Mouse (Mus musculus): ENCODE measurements around the gene Hnmt.
"Not testable (repeated sequence)": the region's sequence is repeated elsewhere in the genome, so short reads cannot be mapped to it uniquely, and the experiment has no call there.

Gene Hnmt

DNA sequence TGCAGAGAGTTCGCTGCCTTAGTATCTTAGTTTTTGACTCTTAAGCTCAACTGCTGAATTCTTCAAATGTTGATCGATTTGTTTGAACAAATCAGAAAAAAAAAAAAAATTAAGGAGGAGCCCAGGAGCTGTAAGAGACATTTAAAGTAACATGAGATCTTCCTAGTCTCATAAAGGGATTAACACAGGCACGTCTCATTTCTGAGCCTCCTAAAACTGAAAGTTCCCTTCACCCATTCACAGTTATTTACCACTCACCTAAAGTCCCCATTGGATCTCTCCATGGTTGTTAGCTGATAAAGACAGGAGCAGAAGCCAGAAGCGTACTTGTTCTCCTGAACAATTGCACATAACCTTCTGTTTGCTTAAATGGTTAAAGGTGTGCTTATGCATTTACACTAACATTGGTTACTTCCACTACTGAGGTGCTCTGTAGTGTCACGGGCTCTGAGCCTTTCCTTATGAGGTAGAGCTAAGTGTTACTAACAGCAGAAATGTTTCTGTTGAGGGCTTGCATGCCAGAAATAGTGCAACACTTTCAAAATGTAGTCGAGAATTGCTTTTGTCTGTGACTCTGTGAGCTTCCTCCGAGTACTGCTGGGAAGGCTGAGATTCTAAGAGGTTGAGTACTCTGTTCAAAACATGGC lies at the start of gene Hnmt:
Gene Hnmt (minus strand): TSS at position 51 of the 647 bp plus-strand sequence.
- no peak for DNase-seq (ENCODE audit: low spot score in 2 of 2)

DNA sequence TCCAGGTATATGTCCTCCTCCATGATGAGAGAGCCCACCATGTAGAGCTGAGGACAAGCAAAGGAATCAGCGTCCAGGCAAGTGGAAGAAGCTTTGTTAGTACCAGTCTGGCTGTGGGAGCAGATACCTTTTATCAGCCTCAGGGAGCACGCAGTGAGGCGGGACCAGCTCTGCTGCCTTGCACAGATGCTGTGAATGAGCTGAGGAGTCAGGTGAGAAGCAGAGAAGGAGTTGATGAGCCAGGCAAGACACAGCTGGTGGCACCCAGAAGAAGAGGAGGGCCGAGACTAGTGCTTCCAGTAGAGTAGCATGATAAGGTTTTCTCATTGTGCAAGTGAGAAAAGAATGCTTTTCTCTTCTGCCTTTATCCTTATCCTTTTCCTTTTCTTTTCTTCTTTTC lies 47.3 kb upstream of the Hnmt start, which contains the start of gene Tbpl2:
Gene Tbpl2 (minus strand): TSS at position 101 of the 400 bp plus-strand sequence.
- no peak for DNase-seq (ENCODE audit: low spot score in 2 of 2)

DNA sequence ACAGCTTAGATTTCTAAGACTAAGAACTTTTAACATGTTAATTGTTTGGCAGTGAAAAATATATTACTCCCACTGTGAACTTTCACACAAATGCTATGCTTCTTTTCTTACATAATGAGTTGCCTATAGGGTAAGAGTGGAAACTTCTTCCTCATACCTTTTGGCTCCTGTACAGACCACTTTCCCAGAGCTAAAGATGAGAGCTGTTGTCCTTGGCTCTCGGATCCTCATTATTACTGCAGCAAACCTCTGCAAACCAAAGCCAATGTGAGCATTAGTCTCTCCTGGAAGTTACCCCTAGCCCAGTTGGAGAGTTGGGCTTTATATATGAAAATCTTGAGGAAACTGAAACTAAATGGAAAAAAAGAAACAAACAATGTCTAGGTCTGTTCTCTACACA lies 41.7 kb upstream of the Hnmt start:
- no peak for DNase-seq (ENCODE audit: low spot score in 2 of 2)

GRCm38 (mm10) chr2:24050459-24050858 lies 1.3 kb upstream of the Hnmt start:
- no peak for DNase-seq (ENCODE audit: low spot score in 2 of 2)

DNA sequence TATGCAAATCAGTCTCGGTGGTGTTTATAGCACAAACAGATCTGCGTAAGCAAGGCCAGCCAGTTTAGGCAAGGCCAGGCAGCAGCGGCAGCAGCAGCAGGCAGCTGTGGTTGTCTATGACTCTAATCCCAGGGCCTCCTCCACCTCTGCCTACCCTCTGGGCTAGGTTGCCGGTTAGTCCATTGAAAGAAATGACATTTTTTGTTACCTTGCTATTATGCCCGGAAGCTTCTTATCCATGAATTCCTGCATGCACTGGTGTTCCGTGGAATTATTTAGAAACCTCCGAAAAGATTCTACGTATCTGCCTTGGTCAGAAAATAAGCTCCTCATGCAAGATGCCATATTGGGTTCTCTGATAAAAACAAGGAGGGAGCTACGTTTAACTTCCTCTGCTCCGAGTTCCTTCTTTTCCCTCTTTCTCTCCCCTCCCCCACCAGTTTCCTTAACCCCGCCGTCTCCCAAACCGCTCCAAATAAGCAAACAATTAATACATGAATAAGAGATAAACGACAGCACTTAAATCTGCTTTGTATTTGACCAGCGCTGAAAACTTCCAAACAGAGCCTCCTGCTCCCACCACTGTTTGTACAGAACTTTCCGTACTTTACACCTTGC lies 605 bp downstream of the Hnmt start:
- peak; percentile 18 to 62 for DNase-seq (ENCODE audit: low spot score in 2 of 2)

GRCm38 (mm10) chr2:24047551-24048479 lies 1.4 kb downstream of the Hnmt start:
- DNase-seq (ENCODE audit: low spot score in 2 of 2), result no peak

DNA sequence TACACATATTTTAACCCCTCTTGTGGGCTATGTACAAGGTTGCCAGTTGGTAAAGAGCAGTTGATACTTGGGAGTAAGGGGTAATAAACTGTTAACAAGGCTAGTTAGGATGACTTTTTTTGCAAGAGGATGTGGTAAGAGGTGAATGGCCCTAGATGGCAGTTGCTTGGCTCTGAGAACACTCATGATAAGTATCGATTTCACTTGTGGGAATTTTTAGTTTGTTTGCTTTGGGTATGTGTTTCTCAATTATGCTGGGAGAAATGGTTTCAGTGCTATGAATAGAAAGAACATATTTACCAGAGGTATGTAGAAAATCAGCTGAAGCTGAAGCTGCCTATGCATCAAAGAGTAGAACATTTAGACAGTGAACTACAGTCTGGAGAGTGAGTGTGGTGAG lies 6.3 kb downstream of the Hnmt start:
- DNase-seq (ENCODE audit: low spot score in 2 of 2), result no peak

GRCm38 (mm10) chr2:24040531-24040930 lies 8.7 kb downstream of the Hnmt start:
- DNase-seq (ENCODE audit: low spot score in 2 of 2), result no peak

- DNase-seq (ENCODE audit: low spot score in 2 of 2), result not testable (repeated sequence)
These were observed 29.8 kb downstream of the Hnmt start for GRCm38 (mm10) chr2:24019386-24019785.

GRCm38 (mm10) chr2:24018966-24019365 lies 30.2 kb downstream of the Hnmt start:
- DNase-seq (ENCODE audit: low spot score in 2 of 2), result no peak

- DNase-seq (ENCODE audit: low spot score in 2 of 2), result no peak
These were observed 34.2 kb downstream of the Hnmt start for GRCm38 (mm10) chr2:24014957-24015356.

GRCm38 (mm10) chr2:23999323-23999722 lies 49.9 kb downstream of the Hnmt start:
- no peak for DNase-seq (ENCODE audit: low spot score in 2 of 2)

DNA sequence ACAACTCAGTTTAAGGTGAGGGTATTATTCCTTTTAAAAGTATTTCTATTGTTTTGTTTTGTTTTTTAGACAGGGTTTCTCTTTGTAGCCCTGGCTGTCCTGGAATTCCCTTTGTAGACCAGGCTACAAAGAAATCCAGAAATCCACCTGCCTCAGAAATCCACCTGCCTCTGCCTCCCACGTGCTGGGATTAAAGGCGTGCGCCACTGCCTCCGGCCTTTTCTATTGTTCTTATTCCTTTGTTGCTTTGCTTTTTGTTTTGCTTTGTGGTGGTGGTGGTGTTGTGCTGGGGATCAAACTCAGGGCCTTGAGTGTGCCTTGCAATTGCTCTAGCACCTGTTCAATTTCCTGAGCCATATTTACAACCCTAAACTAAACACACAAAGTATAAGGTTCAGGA lies 50.4 kb downstream of the Hnmt start:
- no peak for DNase-seq (ENCODE audit: low spot score in 2 of 2)

GRCm38 (mm10) chr2:23996830-23997229 lies 52.4 kb downstream of the Hnmt start:
- DNase-seq (ENCODE audit: low spot score in 2 of 2), result no peak

- DNase-seq (ENCODE audit: low spot score in 2 of 2), result not testable (repeated sequence)
These were observed 59.1 kb downstream of the Hnmt start for GRCm38 (mm10) chr2:23990034-23990573.

GRCm38 (mm10) chr2:23987283-23987682 lies 61.9 kb downstream of the Hnmt start:
- no peak for DNase-seq (ENCODE audit: low spot score in 2 of 2)

GRCm38 (mm10) chr2:23983343-23983742 lies 65.9 kb downstream of the Hnmt start:
- no peak for DNase-seq (ENCODE audit: low spot score in 2 of 2)

DNA sequence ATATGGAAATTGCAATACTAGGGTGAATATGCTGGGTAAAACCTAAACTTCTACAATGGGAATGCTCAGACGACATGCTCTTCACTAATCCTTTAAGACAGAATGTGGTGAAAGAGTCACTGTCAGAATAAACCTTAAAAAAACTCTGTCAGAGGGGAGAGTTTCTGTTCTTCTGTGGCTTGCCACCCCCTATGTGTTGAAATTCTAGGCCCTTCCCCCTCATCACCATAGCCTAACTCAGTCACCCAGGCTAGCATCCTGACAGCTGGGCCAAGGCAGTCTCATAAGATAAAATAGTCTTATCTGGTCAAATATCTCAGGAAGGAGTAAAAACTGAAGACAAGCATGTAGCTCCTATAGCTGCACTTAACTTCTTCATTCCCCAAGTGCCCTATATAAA lies 66.3 kb downstream of the Hnmt start:
- DNase-seq (ENCODE audit: low spot score in 2 of 2), result no peak

GRCm38 (mm10) chr2:23960659-23961274 lies 88.4 kb downstream of the Hnmt start:
- DNase-seq (ENCODE audit: low spot score in 2 of 2), result not testable (repeated sequence)

All from left cerebral cortex, adult 9 months (tissue).